Mouse (Mus musculus): ENCODE data around the gene Ssr1. TPM values are rescaled to one million over a fixed set of nuclear protein-coding genes. Genes with fewer than 3 reads are reported as not detected.

Gene Ssr1
- polyA plus RNA-seq, 1 experiment from 2014 or later, result 158 TPM

DNA sequence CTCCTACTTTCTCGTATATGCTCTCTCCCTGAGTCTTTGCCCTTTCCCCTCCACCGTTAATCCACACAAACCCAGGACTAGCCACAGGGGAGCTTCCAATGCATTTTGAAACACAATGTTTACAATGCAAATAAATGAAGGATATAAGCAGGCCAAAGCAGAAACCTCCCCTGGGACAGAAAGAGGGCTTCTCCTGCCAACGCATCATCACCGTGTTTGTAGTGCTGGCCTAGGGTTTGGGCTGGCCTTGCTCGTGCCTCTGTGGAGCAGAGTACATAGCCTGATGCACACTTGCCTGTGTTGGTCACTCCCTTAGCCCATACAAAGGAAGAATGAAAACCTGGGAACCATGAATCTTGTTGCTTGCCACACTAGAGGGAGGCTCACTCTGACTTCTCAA is 53.4 kb downstream of the Ssr1 start:
- peaks cover 5% of the 10 kb centered on the region; the same call in 1 of the 2 replicates for H3K4me1 ChIP-seq (ENCODE audit: insufficient read depth)
- H3K9ac ChIP-seq, result no peak overlapping the region
- no peaks in the 10 kb centered on the region for H3K27me3 ChIP-seq (ENCODE audit: insufficient read depth, low read length)
- no peak for ATAC-seq (ENCODE audit: insufficient read depth)
- DNase-seq, result no peak
- no peak overlapping the region for H3K4me2 ChIP-seq
- H3K9me3 ChIP-seq (ENCODE audit: low read depth, low read length), result no peaks in the 10 kb centered on the region
- TF ChIP-seq CTCF (IDR thresholded peaks at IDR 0.05; ENCODE audit: low read depth), result no peak
- peaks cover 36% of the 10 kb centered on the region for H3K36me3 ChIP-seq (ENCODE audit: insufficient read depth)
- H3K4me3 ChIP-seq (ENCODE audit: low read depth, low read length), result no peak overlapping the region
- no peak overlapping the region for H3K27ac ChIP-seq (ENCODE audit: low read depth)
- 63% methylated on average over 5 of the region's 5 CpGs for WGBS

DNA sequence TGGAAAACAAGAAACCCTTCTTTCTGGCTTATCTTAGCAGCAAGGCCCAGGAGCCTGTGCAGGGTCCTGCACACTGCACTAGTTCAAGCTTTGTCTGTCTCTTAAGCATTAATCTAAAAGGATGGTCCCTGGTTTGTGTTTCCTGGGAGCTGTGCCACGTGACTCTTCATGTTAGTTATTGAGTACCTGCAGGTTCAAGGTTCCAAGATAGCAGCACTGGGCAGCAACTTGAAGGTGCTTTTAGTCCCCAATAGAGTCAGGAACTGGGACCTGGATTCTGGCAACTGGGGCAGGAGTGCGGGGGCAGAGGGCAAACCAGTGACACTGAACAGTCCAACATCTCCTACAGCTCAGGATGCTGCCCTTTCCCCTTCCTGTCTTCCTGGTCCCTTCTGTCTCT is 53.9 kb downstream of the Ssr1 start:
- WGBS, result 65% methylated on average over 2 of the region's 2 CpGs
- H3K9ac ChIP-seq, result no peak overlapping the region
- no peak for ATAC-seq (ENCODE audit: insufficient read depth)
- no peaks in the 10 kb centered on the region for H3K27me3 ChIP-seq (ENCODE audit: insufficient read depth, low read length)
- H3K4me3 ChIP-seq (ENCODE audit: low read depth, low read length), result no peak overlapping the region
- TF ChIP-seq CTCF (IDR thresholded peaks at IDR 0.05; ENCODE audit: low read depth), result no peak
- peaks cover 39% of the 10 kb centered on the region for H3K36me3 ChIP-seq (ENCODE audit: insufficient read depth)
- peaks cover 5% of the 10 kb centered on the region; the same call in 1 of the 2 replicates for H3K4me1 ChIP-seq (ENCODE audit: insufficient read depth)
- no peak for DNase-seq
- H3K4me2 ChIP-seq, result no peak overlapping the region
- H3K27ac ChIP-seq (ENCODE audit: low read depth), result no peak overlapping the region
- no peaks in the 10 kb centered on the region for H3K9me3 ChIP-seq (ENCODE audit: low read depth, low read length)

DNA sequence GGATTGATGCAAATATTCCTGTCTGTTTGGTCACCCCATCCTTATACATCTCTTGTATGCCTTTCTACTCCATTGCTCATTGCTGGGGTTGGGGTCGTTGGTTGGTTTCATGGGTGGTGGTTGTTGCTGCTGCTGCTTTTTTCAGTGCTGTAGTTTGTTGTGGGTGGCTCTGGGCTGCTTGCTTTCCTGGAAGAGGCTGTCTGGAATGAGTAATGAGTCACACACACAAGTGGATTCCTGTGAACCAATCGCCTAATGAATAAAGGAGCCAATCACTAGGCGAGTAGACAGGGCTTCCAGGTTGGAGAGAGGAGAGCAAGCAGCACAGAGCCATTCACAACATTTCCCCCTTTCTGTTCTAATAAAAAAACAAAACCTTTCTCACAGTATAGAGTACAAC is 57.7 kb downstream of the Ssr1 start:
- H3K4me1 ChIP-seq (ENCODE audit: insufficient read depth), result peaks cover under 1% of the 10 kb centered on the region; the same call in 1 of the 2 replicates
- TF ChIP-seq CTCF (IDR thresholded peaks at IDR 0.05; ENCODE audit: low read depth), result no peak
- no peak overlapping the region for H3K9ac ChIP-seq
- no peak overlapping the region for H3K27ac ChIP-seq (ENCODE audit: low read depth)
- no peaks in the 10 kb centered on the region for H3K9me3 ChIP-seq (ENCODE audit: low read depth, low read length)
- no peak for ATAC-seq (ENCODE audit: insufficient read depth)
- peaks cover 60% of the 10 kb centered on the region for H3K36me3 ChIP-seq (ENCODE audit: insufficient read depth)
- H3K4me3 ChIP-seq (ENCODE audit: low read depth, low read length), result no peak overlapping the region
- no peaks in the 10 kb centered on the region for H3K27me3 ChIP-seq (ENCODE audit: insufficient read depth, low read length)
- no peak overlapping the region for H3K4me2 ChIP-seq
- no peak for DNase-seq
- WGBS, result 86% methylated on average over 3 of the region's 3 CpGs

DNA sequence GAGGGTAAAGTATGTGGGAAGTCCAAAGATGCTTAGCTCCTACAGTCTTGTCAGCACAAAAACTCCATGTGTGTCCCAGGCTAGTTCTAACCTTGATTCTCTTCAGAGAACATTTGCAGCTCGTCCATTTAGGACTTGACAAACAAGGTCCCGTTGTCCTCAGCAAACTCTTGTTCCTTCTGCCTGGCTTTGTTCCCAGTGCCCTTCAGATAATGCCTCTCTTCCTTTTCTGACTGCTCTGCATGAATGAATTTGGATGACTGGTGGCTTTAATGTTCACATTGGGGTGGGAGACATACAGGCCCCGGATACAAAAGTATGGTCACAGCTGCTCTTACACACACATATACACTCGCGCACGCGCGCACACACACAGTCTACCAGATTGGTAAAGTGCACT is 59.1 kb downstream of the Ssr1 start:
- no peak for TF ChIP-seq CTCF (IDR thresholded peaks at IDR 0.05; ENCODE audit: low read depth)
- Histone ChIP-seq H3K9ac (no peak overlapping the region), H3K36me3 (ENCODE audit: insufficient read depth) (peaks cover 74% of the 10 kb centered on the region), H3K4me1 (ENCODE audit: insufficient read depth) (peaks cover 2% of the 10 kb centered on the region; the same call in 1 of the 2 replicates), H3K4me3 (ENCODE audit: low read depth, low read length) (no peak overlapping the region), H3K9me3 (ENCODE audit: low read depth, low read length) (no peaks in the 10 kb centered on the region), H3K27me3 (ENCODE audit: insufficient read depth, low read length) (no peaks in the 10 kb centered on the region), H3K4me2 (no peak overlapping the region), H3K27ac (ENCODE audit: low read depth) (peak overlapping the region; percentile 40; the same call in 1 of the 2 replicates)
- no peak for ATAC-seq (ENCODE audit: insufficient read depth)
- 72% methylated on average over 8 of the region's 8 CpGs for WGBS
- peak; percentile 52 for DNase-seq

DNA sequence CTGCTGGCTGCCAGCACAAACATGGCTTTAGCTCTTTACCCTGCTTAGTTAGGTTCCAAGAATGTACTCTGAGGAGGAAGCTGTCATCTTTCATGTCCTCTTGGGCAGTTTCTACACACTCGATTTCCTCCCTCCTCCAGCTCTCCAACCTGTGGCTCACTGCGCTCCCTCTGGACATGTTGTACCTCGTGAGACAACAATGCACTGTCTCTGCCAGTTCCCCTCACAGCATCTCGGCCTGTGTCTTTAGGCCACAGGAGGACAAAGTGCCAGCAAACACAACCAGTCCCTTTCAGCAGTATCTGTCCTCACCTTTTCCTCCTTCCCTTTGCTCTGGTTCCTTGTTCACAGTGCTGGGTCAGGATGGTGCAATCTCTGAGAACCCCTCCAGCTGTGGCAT is 59.9 kb downstream of the Ssr1 start:
- H3K27ac ChIP-seq (ENCODE audit: low read depth), result no peak overlapping the region; the same call in 1 of the 2 replicates
- no peak overlapping the region for H3K4me2 ChIP-seq

DNA sequence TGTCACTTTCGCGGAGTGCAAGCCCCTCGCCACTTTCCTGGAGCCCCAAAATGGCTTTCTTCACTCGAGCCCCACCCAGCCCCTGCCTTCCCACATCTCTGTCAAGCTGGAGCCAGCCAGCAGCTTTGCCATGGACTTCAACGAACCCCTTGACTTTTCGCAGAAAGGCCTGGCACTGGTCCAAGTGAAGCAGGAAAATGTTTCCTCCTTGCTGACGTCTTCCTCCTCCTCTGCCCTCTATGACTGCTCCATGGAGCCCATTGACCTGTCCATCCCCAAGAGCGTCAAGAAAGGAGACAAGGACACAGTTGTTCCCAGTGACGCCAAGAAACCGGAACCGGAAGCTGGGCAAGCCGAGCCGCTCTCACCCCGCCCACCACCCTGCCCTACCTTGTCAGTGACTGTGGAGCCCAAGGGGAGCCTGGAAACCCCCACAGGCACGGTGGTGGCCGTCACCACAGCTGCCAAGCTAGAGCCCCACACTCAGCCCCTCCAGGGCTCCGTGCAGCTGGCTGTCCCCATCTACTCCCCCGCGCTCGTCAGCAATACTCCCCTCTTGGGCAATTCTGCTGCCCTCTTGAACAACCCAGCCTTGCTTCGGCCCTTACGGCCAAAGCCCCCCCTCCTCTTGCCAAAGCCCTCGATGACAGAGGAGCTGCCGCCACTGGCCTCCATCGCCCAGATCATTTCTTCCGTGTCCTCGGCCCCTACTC is 62.7 kb downstream of the Ssr1 start:
- Histone ChIP-seq H3K9ac (no peak overlapping the region), H3K27ac (ENCODE audit: low read depth) (no peak overlapping the region), H3K4me1 (ENCODE audit: insufficient read depth) (peaks cover 2% of the 10 kb centered on the region; the same call in 1 of the 2 replicates), H3K4me2 (no peak overlapping the region), H3K36me3 (ENCODE audit: insufficient read depth) (peaks cover 85% of the 10 kb centered on the region), H3K4me3 (ENCODE audit: low read depth, low read length) (no peak overlapping the region), H3K9me3 (ENCODE audit: low read depth, low read length) (no peaks in the 10 kb centered on the region), H3K27me3 (ENCODE audit: insufficient read depth, low read length) (no peaks in the 10 kb centered on the region)
- peak; percentile 67 for DNase-seq
- TF ChIP-seq CTCF (IDR thresholded peaks at IDR 0.05; ENCODE audit: low read depth), result no peak
- 0 out of 2 replicates have a peak, but pooled peaks have one; percentile 17 for ATAC-seq (ENCODE audit: insufficient read depth)
- 63% methylated on average over 27 of the region's 27 CpGs for whole genome bisulfite sequencing

More for the DNA sequence above, 59.9 kb downstream of the Ssr1 start:
- peaks cover 82% of the 10 kb centered on the region for H3K36me3 ChIP-seq (ENCODE audit: insufficient read depth)
- H3K9me3 ChIP-seq (ENCODE audit: low read depth, low read length), result no peaks in the 10 kb centered on the region
- no peak overlapping the region for H3K9ac ChIP-seq
- no peak for ATAC-seq (ENCODE audit: insufficient read depth)
- no peaks in the 10 kb centered on the region for H3K27me3 ChIP-seq (ENCODE audit: insufficient read depth, low read length)
- no peak for DNase-seq
- no peak overlapping the region for H3K4me3 ChIP-seq (ENCODE audit: low read depth, low read length)
- WGBS, result 73% methylated on average over 4 of the region's 4 CpGs
- H3K4me1 ChIP-seq (ENCODE audit: insufficient read depth), result peaks cover 2% of the 10 kb centered on the region; the same call in 1 of the 2 replicates
- TF ChIP-seq CTCF (IDR thresholded peaks at IDR 0.05; ENCODE audit: low read depth), result no peak

DNA sequence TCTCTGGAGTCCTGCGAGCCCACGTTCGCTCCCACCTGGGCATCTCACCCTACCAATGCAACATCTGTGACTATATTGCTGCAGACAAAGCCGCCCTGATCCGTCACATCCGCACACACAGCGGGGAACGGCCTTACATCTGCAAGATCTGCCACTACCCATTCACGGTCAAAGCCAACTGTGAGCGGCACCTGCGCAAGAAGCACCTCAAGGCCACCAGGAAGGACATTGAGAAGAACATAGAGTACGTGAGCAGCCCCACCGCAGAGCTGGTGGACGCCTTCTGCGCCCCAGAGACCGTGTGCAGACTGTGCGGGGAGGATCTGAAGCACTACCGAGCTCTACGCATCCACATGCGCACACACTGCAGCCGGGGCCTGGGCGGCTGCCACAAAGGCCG is 63.4 kb downstream of the Ssr1 start:
- peaks cover 2% of the 10 kb centered on the region; the same call in 1 of the 2 replicates for H3K4me1 ChIP-seq (ENCODE audit: insufficient read depth)
- WGBS, result 92% methylated on average over 23 of the region's 23 CpGs
- ATAC-seq (ENCODE audit: insufficient read depth) (no peak), DNase-seq (no peak)
- H3K4me2 ChIP-seq, result no peak overlapping the region
- no peak overlapping the region for H3K4me3 ChIP-seq (ENCODE audit: low read depth, low read length)
- TF ChIP-seq CTCF (IDR thresholded peaks at IDR 0.05; ENCODE audit: low read depth), result no peak
- no peak overlapping the region for H3K27ac ChIP-seq (ENCODE audit: low read depth)
- peaks cover 82% of the 10 kb centered on the region for H3K36me3 ChIP-seq (ENCODE audit: insufficient read depth)
- no peaks in the 10 kb centered on the region for H3K9me3 ChIP-seq (ENCODE audit: low read depth, low read length)
- H3K9ac ChIP-seq, result no peak overlapping the region
- no peaks in the 10 kb centered on the region for H3K27me3 ChIP-seq (ENCODE audit: insufficient read depth, low read length)

All from lung, embryonic 14.5 days (tissue).